Mouse (Mus musculus) G1E (cell line): ENCODE data around the gene Loxl3.

ENCODE experiments used
- CTCF ChIP-seq: IDR thresholded peaks from 2 replicates; pipeline ENCODE4 v1.5.1; 2012; ENCODE audit warnings: low read depth, low read length, inconsistent platforms, mixed read lengths
- TAL1 ChIP-seq: conservative IDR thresholded peaks from 2 replicates; pipeline ENCODE4 v1.6.1; 2012; ENCODE audit warnings: low read depth, low read length, inconsistent platforms, mixed read lengths

- TF ChIP-seq TAL1 (no peak), CTCF (no peak)
Observed at GRCm38 (mm10) chr6:83054074-83054851, 20.3 kb downstream of the Loxl3 start, which contains the start of gene Aup1.
